Mouse (Mus musculus) kidney, embryonic 14.5 days (tissue): ENCODE data around the gene Wfdc18. TPM values are rescaled to one million over a fixed set of nuclear protein-coding genes. Genes with fewer than 3 reads are reported as not detected.

Experiments
- ATAC-seq: fragments of 200-750 bp; cut with Nextera tagmentation; 2 replicates; pipeline ENCODE4 v1.8.0; 2017; ENCODE audit warnings: moderate number of reproducible peaks, mild to moderate bottlenecking, moderate TSS enrichment, moderate library complexity; ENCODE audit not compliant: low FRiP score, low TSS enrichment
- H3K27ac ChIP-seq: fragments of 300-500 bp; sonication (generic); 2 replicates; pipeline ENCODE4 v1.5.1; 2014; ENCODE audit warnings: low read depth, mild to moderate bottlenecking, low read length, moderate library complexity, mixed read lengths
- H3K27me3 ChIP-seq: fragments of 300-500 bp; sonication (generic); 2 replicates; pipeline ENCODE4 v1.6.1; 2014; ENCODE audit warnings: mild to moderate bottlenecking, low read length; ENCODE audit not compliant: control insufficient read depth, insufficient read depth
- H3K36me3 ChIP-seq: fragments of 300-500 bp; sonication (generic); 2 replicates; pipeline ENCODE4 v1.6.1; 2014; ENCODE audit warnings: low read length, mixed read lengths; ENCODE audit not compliant: control insufficient read depth, insufficient read depth
- H3K4me1 ChIP-seq: fragments of 300-500 bp; sonication (generic); 2 replicates; pipeline ENCODE4 v1.6.1; 2014; ENCODE audit warnings: low read length, mixed read lengths; ENCODE audit not compliant: control insufficient read depth, insufficient read depth
- H3K4me2 ChIP-seq: fragments of 300-500 bp; sonication (generic); replicated peaks from 2 replicates; pipeline ENCODE4 v1.6.1; 2014; ENCODE audit warnings: low read depth, mild to moderate bottlenecking, low read length
- H3K4me3 ChIP-seq: fragments of 300-500 bp; sonication (generic); 2 replicates; pipeline ENCODE4 v1.5.1; 2014; ENCODE audit warnings: mild to moderate bottlenecking, low read length
- H3K9ac ChIP-seq: fragments of 300-500 bp; sonication (generic); 2 replicates; pipeline ENCODE4 v1.6.1; 2014; ENCODE audit warnings: low read depth, mild to moderate bottlenecking, low read length, moderate library complexity
- H3K9me3 ChIP-seq: fragments of 300-500 bp; sonication (generic); 2 replicates; pipeline ENCODE4 v1.6.1; 2016; ENCODE audit warnings: low read length; ENCODE audit not compliant: control insufficient read depth
- WGBS: fragments of 180-500 bp; shearing (Covaris S2); extraction: QIAGEN DNeasy Blood & Tissue Kit; methylation state at CpG from one replicate; pipeline ENCODE4 v1.1.7; 2014; 5-methylcytosine and 5-hydroxymethylcytosine counted together
- polyA plus RNA-seq: library from polyadenylated mRNA; unstranded; fragments of >200 nt; fragmentation: Nextera tagmentation; extraction: Ambion mirVana; gene quantifications from 2 replicates; pipeline ENCODE4 v1.2.1, GENCODE M21; 2014

Gene Wfdc18
- polyA plus RNA-seq, 1 experiment from 2014 or later = not detected

GRCm38 (mm10) chr11:83737109-83737558, 28.3 kb downstream of the Wfdc18 start:
- no peak for ATAC-seq
- Histone ChIP-seq H3K4me3 (no peak overlapping the region), H3K27ac (no peak overlapping the region), H3K4me1 (no peaks in the 10 kb centered on the region), H3K27me3 (0 out of 2 replicates have a peak, but pooled peaks cover 5% of the 10 kb centered on the region), H3K9me3 (no peaks in the 10 kb centered on the region), H3K36me3 (no peaks in the 10 kb centered on the region), H3K9ac (no peak overlapping the region), H3K4me2 (no peak overlapping the region)
- 81% methylated on average over 3 of the region's 3 CpGs for WGBS

- Histone ChIP-seq H3K4me2 (no peak overlapping the region), H3K4me1 (no peaks in the 10 kb centered on the region), H3K9ac (no peak overlapping the region), H3K36me3 (no peaks in the 10 kb centered on the region), H3K27ac (no peak overlapping the region), H3K9me3 (no peaks in the 10 kb centered on the region), H3K4me3 (no peak overlapping the region), H3K27me3 (0 out of 2 replicates have a peak, but pooled peaks cover 5% of the 10 kb centered on the region)
- no peak for ATAC-seq
- whole genome bisulfite sequencing = 24% methylated on average over 5 of the region's 5 CpGs
Observed at GRCm38 (mm10) chr11:83739241-83739640, 30.4 kb downstream of the Wfdc18 start.

GRCm38 (mm10) chr11:83740443-83740991, 31.7 kb downstream of the Wfdc18 start:
- Histone ChIP-seq H3K27ac (no peak overlapping the region), H3K9me3 (no peaks in the 10 kb centered on the region)

DNA sequence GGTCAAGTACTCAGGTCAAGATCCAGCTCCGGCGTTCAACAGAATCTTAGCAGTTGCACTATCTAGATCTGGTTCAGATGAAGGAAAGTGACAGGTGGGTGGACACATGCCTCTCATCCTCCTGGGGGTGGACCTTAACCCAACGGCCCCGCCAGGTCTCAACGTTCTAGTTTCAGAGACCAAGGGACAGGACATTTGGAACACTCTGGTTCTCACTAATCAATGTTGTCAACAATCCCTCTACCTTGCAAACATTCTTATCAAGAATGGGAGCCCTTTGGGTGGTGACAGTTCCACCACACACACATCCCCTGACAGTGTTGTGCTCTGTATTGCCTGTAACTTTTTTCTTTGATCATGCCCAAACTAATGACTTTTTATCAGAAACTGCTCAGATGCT, 33.0 kb downstream of the Wfdc18 start:
- Histone ChIP-seq H3K9ac (no peak overlapping the region), H3K36me3 (no peaks in the 10 kb centered on the region), H3K27me3 (peaks cover 5% of the 10 kb centered on the region; the same call in 1 of the 2 replicates), H3K27ac (no peak overlapping the region), H3K9me3 (no peaks in the 10 kb centered on the region), H3K4me1 (no peaks in the 10 kb centered on the region), H3K4me2 (no peak overlapping the region), H3K4me3 (no peak overlapping the region)
- no peak for ATAC-seq
- 82% methylated on average over 5 of the region's 5 CpGs for WGBS

More at GRCm38 (mm10) chr11:83740443-83740991, 31.7 kb downstream of the Wfdc18 start:
- no peaks in the 10 kb centered on the region for H3K4me1 ChIP-seq
- no peak overlapping the region for H3K4me2 ChIP-seq
- H3K36me3 ChIP-seq = no peaks in the 10 kb centered on the region
- WGBS = 81% methylated on average over 4 of the region's 4 CpGs
- ATAC-seq = no peak
- no peak overlapping the region for H3K4me3 ChIP-seq
- H3K9ac ChIP-seq = no peak overlapping the region
- 0 out of 2 replicates have a peak, but pooled peaks cover 5% of the 10 kb centered on the region for H3K27me3 ChIP-seq

- Histone ChIP-seq H3K9me3 (no peaks in the 10 kb centered on the region), H3K27ac (no peak overlapping the region), H3K4me3 (no peak overlapping the region), H3K4me2 (no peak overlapping the region), H3K36me3 (no peaks in the 10 kb centered on the region), H3K4me1 (no peaks in the 10 kb centered on the region), H3K27me3 (peaks cover 7% of the 10 kb centered on the region; the same call in 1 of the 2 replicates), H3K9ac (no peak overlapping the region)
- 55% methylated on average over 9 of the region's 9 CpGs for WGBS
- ATAC-seq = no peak
Observed at GRCm38 (mm10) chr11:83742731-83743355, 34.0 kb downstream of the Wfdc18 start.

GRCm38 (mm10) chr11:83743525-83743924, 34.7 kb downstream of the Wfdc18 start:
- no peak overlapping the region for H3K4me2 ChIP-seq
- peaks cover 8% of the 10 kb centered on the region; the same call in 1 of the 2 replicates for H3K27me3 ChIP-seq
- WGBS = 88% methylated on average over 3 of the region's 3 CpGs
- no peak for ATAC-seq
- H3K9me3 ChIP-seq = no peaks in the 10 kb centered on the region
- no peaks in the 10 kb centered on the region for H3K4me1 ChIP-seq
- no peaks in the 10 kb centered on the region for H3K36me3 ChIP-seq
- H3K27ac ChIP-seq = no peak overlapping the region
- no peak overlapping the region for H3K4me3 ChIP-seq
- H3K9ac ChIP-seq = no peak overlapping the region

- H3K4me1 ChIP-seq = no peaks in the 10 kb centered on the region
- H3K4me3 ChIP-seq = no peak overlapping the region
- no peaks in the 10 kb centered on the region for H3K36me3 ChIP-seq
- H3K27me3 ChIP-seq = peaks cover 5% of the 10 kb centered on the region
- WGBS = 50% methylated on average over 4 of the region's 4 CpGs
- no peaks in the 10 kb centered on the region for H3K9me3 ChIP-seq
- H3K9ac ChIP-seq = no peak overlapping the region
- H3K27ac ChIP-seq = no peak overlapping the region
- no peak for ATAC-seq
- no peak overlapping the region for H3K4me2 ChIP-seq
Observed at GRCm38 (mm10) chr11:83746152-83746551, 37.3 kb downstream of the Wfdc18 start.

DNA sequence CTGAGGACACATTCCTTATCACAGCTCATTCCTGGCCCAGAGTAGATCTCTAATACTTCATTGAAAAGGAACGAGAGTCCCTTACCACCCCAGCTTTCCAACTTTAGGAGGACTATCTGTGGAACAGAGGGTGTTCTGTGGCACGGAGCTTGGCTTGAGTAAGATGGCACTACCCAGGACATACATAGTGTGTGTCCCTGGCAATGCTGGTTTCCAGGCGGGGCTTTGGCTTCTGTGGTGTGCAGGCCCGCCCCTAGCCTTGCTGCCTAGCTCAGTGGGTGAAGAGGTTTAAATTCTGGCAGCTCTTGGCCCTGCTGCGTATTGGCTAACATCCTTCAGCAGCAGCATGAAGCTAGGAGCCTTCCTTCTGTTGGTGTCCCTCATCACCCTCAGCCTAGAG, 37.9 kb downstream of the Wfdc18 start, which contains the start of gene Wfdc21:
Gene Wfdc21 (plus strand): TSS at position 260 of the 400 bp plus-strand sequence.
- Histone ChIP-seq H3K9me3 (no peaks in the 10 kb centered on the region), H3K4me1 (no peaks in the 10 kb centered on the region), H3K27ac (no peak within 1 kb of the TSS), H3K27me3 (peaks cover 5% of the 10 kb centered on the region), H3K9ac (no peak within 1 kb of the TSS), H3K4me2 (no peak within 1 kb of the TSS), H3K36me3 (no peaks in the 10 kb centered on the region), H3K4me3 (no peak within 1 kb of the TSS)
- ATAC-seq = no peak
- WGBS = 73% methylated on average over 5 of the region's 5 CpGs
